In the genomic region with DNA sequence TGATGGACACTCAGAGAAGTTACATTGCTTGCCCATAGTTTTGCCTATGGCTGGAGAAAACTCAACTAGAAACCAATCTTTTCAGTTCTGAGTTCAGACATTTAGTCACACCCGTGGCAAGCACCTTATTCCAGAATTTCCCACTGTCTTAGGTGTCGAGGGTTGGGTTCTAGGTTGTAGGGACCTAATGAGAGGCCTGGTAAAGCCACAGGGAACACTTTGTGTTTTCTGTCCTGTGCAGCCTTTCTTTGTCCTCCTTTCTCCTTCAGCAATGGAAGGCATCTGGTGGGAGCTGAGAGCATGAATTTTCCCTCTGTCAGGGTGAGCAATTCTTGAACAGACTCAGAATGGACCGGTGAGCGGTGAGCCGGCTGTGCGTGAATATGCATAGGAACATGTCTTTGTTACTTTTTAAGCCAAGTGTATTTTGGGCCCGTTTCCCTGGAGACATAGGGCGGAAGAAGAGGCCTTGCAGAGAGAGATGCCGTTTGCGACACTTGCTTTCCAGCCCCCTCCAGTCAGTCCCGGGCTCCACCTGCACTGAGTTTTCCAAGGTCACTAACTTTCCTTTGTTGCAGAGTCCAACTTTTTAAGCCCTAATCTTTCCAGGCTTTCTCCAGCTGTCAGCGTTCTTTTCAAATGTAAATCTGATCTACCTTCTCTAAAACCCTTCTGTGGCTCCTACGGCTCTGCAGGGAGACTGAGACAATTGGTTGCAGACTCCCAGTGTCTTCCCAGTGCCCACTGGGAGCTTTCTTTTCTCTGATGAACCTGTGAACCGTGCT, we compare ENCODE assay signal across 12 mouse cellular contexts. TPM values are rescaled to one million over a fixed set of nuclear protein-coding genes. Genes with fewer than 3 reads are reported as not detected.
DNase-seq lines count a peak whose midpoint lies in the region; ATAC-seq and TF ChIP-seq lines count a peak whose summit lies in the region.
"Had no signal": no experiment of that assay in that cellular context is flagged by ENCODE, and none has a peak within 500 bp of the region (broad histone marks: within the 10 kb centered on the region; RNA-seq: fewer than 3 reads in every experiment).

No protein-coding gene starts in this region.

- H3K27ac ChIP-seq in forebrain, embryonic 13.5 days = no peak overlapping the region; the same call in 1 of the 2 replicates
- peak overlapping the region; percentile 82 for H3K27ac ChIP-seq in midbrain, embryonic 12.5 days (replicated peaks)

- H3K27me3 ChIP-seq in E14TG2a.4 (ENCODE audit: insufficient read depth, low read length) = no peaks in the 10 kb centered on the region
- H3K27me3 ChIP-seq in forebrain, embryonic 13.5 days = no peaks in the 10 kb centered on the region
- H3K27me3 ChIP-seq in midbrain, embryonic 12.5 days = no peaks in the 10 kb centered on the region

- H3K9ac ChIP-seq in forebrain, embryonic 13.5 days = no peak overlapping the region
- no peak overlapping the region for H3K9ac ChIP-seq in midbrain, embryonic 12.5 days (replicated peaks)

- H3K4me2 ChIP-seq in forebrain, embryonic 13.5 days = peak overlapping the region; percentile 22; the same call in 1 of the 2 replicates
- H3K4me2 ChIP-seq in midbrain, embryonic 12.5 days (replicated peaks) = peak overlapping the region; percentile 5; the same call in 1 of the 2 replicates

- ATAC-seq in forebrain, embryonic 13.5 days = no peak
- peak; percentile 84 for ATAC-seq in midbrain, embryonic 12.5 days (ENCODE audit: low FRiP score, low read depth)
- ATAC-seq: activated CD4-positive, CD25-positive, alpha-beta regulatory T cell, adult 4 months had no signal

- peaks cover 65% of the 10 kb centered on the region for H3K4me1 ChIP-seq in E14TG2a.4 (replicated peaks; ENCODE audit: low read depth, low read length)
- peaks cover 13% of the 10 kb centered on the region for H3K4me1 ChIP-seq in forebrain, embryonic 13.5 days
- H3K4me1 ChIP-seq in midbrain, embryonic 12.5 days = peaks cover 14% of the 10 kb centered on the region

- no peaks in the 10 kb centered on the region for H3K36me3 ChIP-seq in E14TG2a.4 (ENCODE audit: insufficient read depth, low read length)
- no peaks in the 10 kb centered on the region for H3K36me3 ChIP-seq in forebrain, embryonic 13.5 days (ENCODE audit: poor library complexity, severe bottlenecking)
- no peaks in the 10 kb centered on the region for H3K36me3 ChIP-seq in midbrain, embryonic 12.5 days

- H3K9me3 ChIP-seq in E14TG2a.4 (ENCODE audit: low read length) = no peaks in the 10 kb centered on the region
- no peaks in the 10 kb centered on the region for H3K9me3 ChIP-seq in forebrain, embryonic 13.5 days (replicated peaks)
- H3K9me3 ChIP-seq in midbrain, embryonic 12.5 days = no peaks in the 10 kb centered on the region

- DNase-seq in adrenal gland, postnatal 10 days = peak; percentile 25
- DNase-seq in adrenal gland, adult 18-20 months (ENCODE audit: low spot score in 2 of 2) = no peak
- no peak for DNase-seq in natural killer cell, adult 2 months (ENCODE audit: low spot score in 2 of 2)
- no peak for DNase-seq in ovary, adult 18-20 months (ENCODE audit: low spot score)
- no peak for DNase-seq in thymus, postnatal 25 days

- TF ChIP-seq CTCF in E14TG2a.4 (conservative IDR thresholded peaks at IDR 0.05; ENCODE audit: low read length) = no peak

- peak overlapping the region; percentile 33 for H3K4me3 ChIP-seq in E14TG2a.4 (replicated peaks; ENCODE audit: low read length)
- no peak overlapping the region for H3K4me3 ChIP-seq in forebrain, embryonic 13.5 days
- H3K4me3 ChIP-seq in midbrain, embryonic 12.5 days = no peak overlapping the region

- 5% methylated on average over 14 of the region's 14 CpGs for WGBS in forebrain, embryonic 13.5 days
- 7% methylated on average over 14 of the region's 14 CpGs for WGBS in midbrain, embryonic 12.5 days

RNA-seq across cellular contexts. Expression of gene Cdk5r2, which starts 30.0 kb away (rescaled TPM):
- 1 to 10 TPM; 4.8 to 6.6 TPM for total RNA-seq in adrenal gland, postnatal 10 days (2021)
- 1 to 10 TPM; 4.1 to 4.8 TPM for total RNA-seq in adrenal gland, adult 18-20 months (2021)
- polyA plus RNA-seq in forebrain, embryonic 13.5 days (2015; fragmentation: Nextera tagmentation; extraction: Ambion mirVana) = 0.76 and 1.3 TPM in 2 replicates
- polyA plus RNA-seq in midbrain, embryonic 12.5 days (2016; fragmentation: Nextera tagmentation; extraction: Ambion mirVana) = 5.6 and 8.7 TPM in 2 replicates
- total RNA-seq: common myeloid progenitor, adult 5-6 weeks; hematopoietic stem cell, adult 5-6 weeks had no signal
- polyA plus RNA-seq: activated CD4-positive, CD25-positive, alpha-beta regulatory T cell, adult 4 months; limb, embryonic 11.5 days had no signal

RNA-seq across cellular contexts. Expression of gene Wnt10a, which starts 33.4 kb away (rescaled TPM):
- under 1 TPM; 0.27 to 0.57 TPM for total RNA-seq in adrenal gland, postnatal 10 days (2021)
- 1 to 10 TPM in 1 of 2 experiments, under 1 TPM in 1; 0.20 to 1.7 TPM for total RNA-seq in adrenal gland, adult 18-20 months (2021)
- 0.29 and 0.63 TPM in 2 replicates for polyA plus RNA-seq in forebrain, embryonic 13.5 days (2015; fragmentation: Nextera tagmentation; extraction: Ambion mirVana)
- polyA plus RNA-seq in midbrain, embryonic 12.5 days (2016; fragmentation: Nextera tagmentation; extraction: Ambion mirVana) = 1.7 and 1.8 TPM in 2 replicates
- total RNA-seq: common myeloid progenitor, adult 5-6 weeks; hematopoietic stem cell, adult 5-6 weeks had no signal

RNA-seq across cellular contexts. Expression of gene Wnt6, which starts 53.0 kb away (rescaled TPM):
- total RNA-seq in adrenal gland, postnatal 10 days (2021) = 1 to 10 TPM; 2.6 to 4.2 TPM
- 1 to 10 TPM; 2.8 to 2.9 TPM for total RNA-seq in adrenal gland, adult 18-20 months (2021)
- polyA plus RNA-seq in forebrain, embryonic 13.5 days (2015; fragmentation: Nextera tagmentation; extraction: Ambion mirVana) = 0.73 and 0.92 TPM in 2 replicates
- polyA plus RNA-seq in midbrain, embryonic 12.5 days (2016; fragmentation: Nextera tagmentation; extraction: Ambion mirVana) = 5.0 and 7.9 TPM in 2 replicates
- total RNA-seq: common myeloid progenitor, adult 5-6 weeks; hematopoietic stem cell, adult 5-6 weeks had no signal
- polyA plus RNA-seq: activated CD4-positive, CD25-positive, alpha-beta regulatory T cell, adult 4 months had no signal
